Mouse (Mus musculus): ENCODE measurements at regions not wholly inside any gene's neighbourhood (a gene's known extent, or its start where the extent isn't known, plus 50 kb on each side); places are given as distances from the start of the nearest gene placed in this dataset.

- no peak overlapping the region for H3K9ac ChIP-seq
- H3K4me2 ChIP-seq (ENCODE audit: low read depth), result no peak overlapping the region
- H3K27me3 ChIP-seq (ENCODE audit: insufficient read depth, low read length), result no peaks in the 10 kb centered on the region
- no peak overlapping the region for H3K4me3 ChIP-seq (ENCODE audit: low read depth, low read length)
- H3K4me1 ChIP-seq (ENCODE audit: insufficient read depth), result no peaks in the 10 kb centered on the region
- no peak overlapping the region for H3K27ac ChIP-seq (ENCODE audit: low read depth, low read length)
- TF ChIP-seq CTCF (IDR thresholded peaks at IDR 0.05; ENCODE audit: low read depth), result no peak
- 51% methylated on average over 1 of the region's 1 CpGs for WGBS
- ATAC-seq, result no peak
- H3K36me3 ChIP-seq (ENCODE audit: insufficient read depth), result no peaks in the 10 kb centered on the region
- DNase-seq, result no peak
- H3K9me3 ChIP-seq (ENCODE audit: low read length), result no peaks in the 10 kb centered on the region
Measured at GRCm38 (mm10) chr12:25625858-25626257, 528.9 kb upstream of the Id2 start.

DNA sequence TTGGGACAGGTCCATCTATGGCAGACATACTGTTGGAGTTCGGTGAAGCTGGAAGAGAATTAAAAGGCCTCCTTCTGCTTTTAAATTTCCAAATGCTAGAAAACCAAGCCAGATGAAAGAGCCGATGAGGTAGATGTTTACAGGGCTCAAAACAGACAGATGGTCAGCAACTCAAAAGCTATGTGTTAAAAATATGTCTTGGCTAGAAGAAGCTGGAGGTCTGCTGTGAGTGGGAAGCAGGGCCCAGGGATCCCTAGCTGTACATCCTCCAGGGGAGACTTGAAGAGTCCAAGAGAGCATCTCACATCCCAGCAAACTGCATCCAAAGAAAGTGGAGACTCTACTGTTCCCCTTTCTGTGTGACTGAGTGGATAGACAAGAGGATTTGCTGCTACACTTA, 526.5 kb upstream of the Id2 start:
- Histone ChIP-seq H3K36me3 (ENCODE audit: insufficient read depth) (no peaks in the 10 kb centered on the region), H3K4me3 (ENCODE audit: low read depth, low read length) (no peak overlapping the region), H3K27ac (ENCODE audit: low read depth, low read length) (no peak overlapping the region), H3K9me3 (ENCODE audit: low read length) (no peaks in the 10 kb centered on the region), H3K4me2 (ENCODE audit: low read depth) (no peak overlapping the region), H3K9ac (no peak overlapping the region), H3K4me1 (ENCODE audit: insufficient read depth) (no peaks in the 10 kb centered on the region), H3K27me3 (ENCODE audit: insufficient read depth, low read length) (no peaks in the 10 kb centered on the region)
- TF ChIP-seq CTCF (IDR thresholded peaks at IDR 0.05; ENCODE audit: low read depth), result no peak
- DNase-seq (peak; percentile 16), ATAC-seq (no peak)
- 73% methylated on average over 2 of the region's 2 CpGs for WGBS

DNA sequence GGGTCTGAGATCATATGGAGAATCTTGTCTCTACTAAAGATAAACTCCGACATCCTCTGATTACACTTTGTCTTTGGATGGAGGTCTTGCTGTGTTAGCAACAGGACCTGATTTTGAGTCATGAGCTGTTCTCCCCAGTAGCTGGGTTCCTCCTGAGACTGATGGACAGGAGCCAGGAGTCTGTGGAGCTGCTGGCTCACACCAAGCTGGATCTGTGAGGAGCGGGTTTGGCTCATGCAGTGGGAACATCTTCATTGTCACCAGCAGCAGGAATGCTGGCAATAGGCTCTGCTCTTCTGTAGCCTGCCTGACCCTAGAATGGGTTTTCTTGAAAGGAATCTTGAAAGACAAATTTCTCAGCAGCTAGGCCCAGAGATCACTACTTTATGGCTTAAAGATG, 524.2 kb upstream of the Id2 start:
- Histone ChIP-seq H3K9ac (no peak overlapping the region), H3K4me3 (ENCODE audit: low read depth, low read length) (no peak overlapping the region), H3K4me1 (ENCODE audit: insufficient read depth) (no peaks in the 10 kb centered on the region), H3K4me2 (ENCODE audit: low read depth) (no peak overlapping the region), H3K27me3 (ENCODE audit: insufficient read depth, low read length) (no peaks in the 10 kb centered on the region), H3K36me3 (ENCODE audit: insufficient read depth) (no peaks in the 10 kb centered on the region), H3K27ac (ENCODE audit: low read depth, low read length) (no peak overlapping the region), H3K9me3 (ENCODE audit: low read length) (no peaks in the 10 kb centered on the region)
- ATAC-seq, result no peak
- 82% methylated on average over 2 of the region's 2 CpGs for WGBS
- no peak for TF ChIP-seq CTCF (IDR thresholded peaks at IDR 0.05; ENCODE audit: low read depth)
- DNase-seq, result no peak

DNA sequence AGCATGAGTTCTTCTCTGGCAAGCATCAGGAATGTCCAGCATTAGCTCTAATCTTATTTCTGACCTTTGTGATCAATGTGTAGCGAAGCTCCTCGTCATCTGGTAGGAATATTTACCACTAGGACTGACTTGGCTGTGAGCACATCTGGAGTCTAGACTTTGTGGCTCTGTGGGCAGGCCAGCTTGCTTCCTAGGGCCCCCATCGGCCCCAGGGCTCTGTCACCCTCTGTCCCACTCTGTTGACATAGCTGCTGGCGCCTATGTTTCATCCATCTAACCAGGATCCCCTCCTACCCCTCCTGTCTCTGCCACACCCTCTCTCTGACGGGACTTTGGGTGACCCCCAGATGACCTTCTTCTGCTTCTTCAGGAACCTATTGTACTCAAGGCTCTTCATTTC, 520.6 kb upstream of the Id2 start:
- Histone ChIP-seq H3K36me3 (ENCODE audit: insufficient read depth) (no peaks in the 10 kb centered on the region), H3K27me3 (ENCODE audit: insufficient read depth, low read length) (no peaks in the 10 kb centered on the region), H3K4me2 (ENCODE audit: low read depth) (no peak overlapping the region), H3K4me3 (ENCODE audit: low read depth, low read length) (no peak overlapping the region), H3K9me3 (ENCODE audit: low read length) (no peaks in the 10 kb centered on the region), H3K4me1 (ENCODE audit: insufficient read depth) (no peaks in the 10 kb centered on the region), H3K9ac (no peak overlapping the region), H3K27ac (ENCODE audit: low read depth, low read length) (no peak overlapping the region)
- DNase-seq, result no peak
- WGBS, result 68% methylated on average over 5 of the region's 5 CpGs
- no peak for ATAC-seq
- TF ChIP-seq CTCF (IDR thresholded peaks at IDR 0.05; ENCODE audit: low read depth), result no peak

DNA sequence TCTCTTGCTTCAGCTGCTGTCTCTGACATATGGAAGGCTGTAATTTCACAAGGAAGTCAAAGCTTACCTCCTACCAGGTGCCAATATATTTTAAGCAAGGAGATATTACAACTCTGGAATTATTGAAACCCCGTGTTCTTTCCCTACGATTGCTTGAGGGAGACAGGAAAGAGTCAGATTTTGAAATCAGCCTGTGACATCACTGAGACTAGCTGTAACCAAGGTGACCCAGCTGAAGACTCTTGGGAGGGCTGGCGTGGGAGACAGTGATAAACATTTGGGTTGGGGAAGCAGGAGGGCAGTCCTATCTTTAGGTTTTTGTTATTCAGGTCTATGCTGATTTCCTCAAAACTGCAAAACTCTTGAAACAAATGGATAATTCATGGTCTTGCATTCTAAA, 518.4 kb upstream of the Id2 start:
- Histone ChIP-seq H3K27ac (ENCODE audit: low read depth, low read length) (no peak overlapping the region), H3K4me3 (ENCODE audit: low read depth, low read length) (no peak overlapping the region), H3K9ac (no peak overlapping the region), H3K4me2 (ENCODE audit: low read depth) (no peak overlapping the region), H3K36me3 (ENCODE audit: insufficient read depth) (no peaks in the 10 kb centered on the region), H3K9me3 (ENCODE audit: low read length) (no peaks in the 10 kb centered on the region), H3K27me3 (ENCODE audit: insufficient read depth, low read length) (no peaks in the 10 kb centered on the region), H3K4me1 (ENCODE audit: insufficient read depth) (no peaks in the 10 kb centered on the region)
- ATAC-seq (no peak; the same call in 1 of the 2 replicates), DNase-seq (no peak)
- WGBS, result 76% methylated on average over 3 of the region's 3 CpGs
- no peak for TF ChIP-seq CTCF (IDR thresholded peaks at IDR 0.05; ENCODE audit: low read depth)

DNA sequence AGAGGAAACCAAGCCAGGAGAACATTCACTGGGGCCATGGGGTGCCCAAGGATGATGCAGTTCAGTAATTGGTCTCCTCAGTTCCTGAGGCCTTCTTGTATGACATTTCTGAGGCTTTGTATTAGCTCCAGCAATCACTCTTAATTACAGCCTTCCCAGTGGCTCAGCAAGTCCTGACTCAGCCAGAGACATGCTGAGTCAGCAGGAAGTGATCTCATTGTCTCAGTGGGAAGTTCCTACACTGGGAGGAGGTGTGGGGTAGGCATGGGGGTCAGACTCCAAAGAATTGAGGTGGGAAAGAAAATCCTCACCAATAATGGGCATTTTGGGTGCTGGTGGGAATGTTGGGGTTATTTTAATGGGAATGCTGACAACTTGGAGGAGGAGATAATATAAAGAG, 516.5 kb upstream of the Id2 start:
- DNase-seq, result no peak
- H3K9ac ChIP-seq, result no peak overlapping the region

DNA sequence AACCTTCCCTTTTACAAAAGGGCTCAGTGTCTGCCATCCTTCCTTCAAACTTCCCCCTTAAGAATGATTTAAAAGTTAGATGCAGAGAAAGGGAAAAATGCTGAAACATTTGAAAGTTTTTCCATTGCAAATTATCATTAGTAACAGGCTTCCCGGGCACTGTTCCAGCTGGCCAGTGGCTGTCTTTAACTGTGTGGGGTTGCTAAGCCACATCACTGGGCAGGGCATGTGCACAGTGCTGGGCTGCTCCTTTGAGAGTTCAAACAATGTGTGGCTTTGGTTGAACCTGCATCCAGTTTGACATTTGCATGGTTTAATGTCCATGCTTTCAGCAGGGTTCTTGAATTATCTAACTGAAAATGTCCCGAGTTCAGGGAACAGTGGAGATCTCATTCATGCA, 512.1 kb upstream of the Id2 start:
- Histone ChIP-seq H3K4me1 (ENCODE audit: insufficient read depth) (no peaks in the 10 kb centered on the region), H3K36me3 (ENCODE audit: insufficient read depth) (no peaks in the 10 kb centered on the region), H3K27me3 (ENCODE audit: insufficient read depth, low read length) (no peaks in the 10 kb centered on the region), H3K4me2 (ENCODE audit: low read depth) (no peak overlapping the region), H3K27ac (ENCODE audit: low read depth, low read length) (no peak overlapping the region), H3K9ac (no peak overlapping the region), H3K4me3 (ENCODE audit: low read depth, low read length) (no peak overlapping the region), H3K9me3 (ENCODE audit: low read length) (no peaks in the 10 kb centered on the region)
- DNase-seq (peak; percentile 19), ATAC-seq (no peak)
- TF ChIP-seq CTCF (IDR thresholded peaks at IDR 0.05; ENCODE audit: low read depth), result no peak
- whole genome bisulfite sequencing, result 33% methylated on average over 2 of the region's 2 CpGs

More for the DNA sequence above, 516.5 kb upstream of the Id2 start:
- H3K36me3 ChIP-seq (ENCODE audit: insufficient read depth), result no peaks in the 10 kb centered on the region
- no peaks in the 10 kb centered on the region for H3K27me3 ChIP-seq (ENCODE audit: insufficient read depth, low read length)
- no peaks in the 10 kb centered on the region for H3K9me3 ChIP-seq (ENCODE audit: low read length)
- H3K27ac ChIP-seq (ENCODE audit: low read depth, low read length), result no peak overlapping the region
- TF ChIP-seq CTCF (IDR thresholded peaks at IDR 0.05; ENCODE audit: low read depth), result no peak
- no peak overlapping the region for H3K4me3 ChIP-seq (ENCODE audit: low read depth, low read length)
- no peaks in the 10 kb centered on the region for H3K4me1 ChIP-seq (ENCODE audit: insufficient read depth)
- ATAC-seq, result no peak
- H3K4me2 ChIP-seq (ENCODE audit: low read depth), result no peak overlapping the region

DNA sequence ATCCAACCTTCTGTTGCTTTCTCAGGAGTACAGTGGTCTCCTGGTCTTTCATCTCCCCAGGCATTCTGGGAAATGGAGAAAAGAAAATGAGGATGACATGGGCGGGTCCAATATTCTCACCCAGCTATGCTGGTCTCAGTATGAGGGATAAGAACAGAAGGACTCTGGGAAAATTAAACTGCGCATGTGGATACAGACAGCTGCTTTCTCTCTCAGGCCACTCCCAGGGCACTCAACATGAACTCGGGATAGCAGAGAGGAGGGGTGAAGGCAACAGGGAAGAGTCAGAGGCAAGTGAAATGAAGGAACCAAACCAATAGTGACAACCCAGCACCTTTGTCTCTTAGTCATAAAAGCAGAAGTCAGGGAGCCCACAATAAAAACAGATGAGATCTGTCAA, 508.5 kb upstream of the Id2 start:
- no peak overlapping the region for H3K9ac ChIP-seq
- no peak overlapping the region for H3K4me3 ChIP-seq (ENCODE audit: low read depth, low read length)
- H3K36me3 ChIP-seq (ENCODE audit: insufficient read depth), result no peaks in the 10 kb centered on the region
- ATAC-seq, result no peak
- no peak for DNase-seq
- no peak for TF ChIP-seq CTCF (IDR thresholded peaks at IDR 0.05; ENCODE audit: low read depth)
- no peaks in the 10 kb centered on the region for H3K9me3 ChIP-seq (ENCODE audit: low read length)
- WGBS, result 85% methylated on average over 3 of the region's 3 CpGs
- H3K27ac ChIP-seq (ENCODE audit: low read depth, low read length), result no peak overlapping the region
- H3K27me3 ChIP-seq (ENCODE audit: insufficient read depth, low read length), result no peaks in the 10 kb centered on the region
- H3K4me2 ChIP-seq (ENCODE audit: low read depth), result no peak overlapping the region
- H3K4me1 ChIP-seq (ENCODE audit: insufficient read depth), result no peaks in the 10 kb centered on the region

Data from forebrain, postnatal 0 days (tissue).